Mouse (Mus musculus) stomach, postnatal 0 days (tissue): Measurements from ENCODE around the gene Calm3. TPM values are rescaled to one million over a fixed set of nuclear protein-coding genes. Genes with fewer than 3 reads are reported as not detected.

Experiments used
- ATAC-seq: fragments of 200-750 bp; cut with Nextera tagmentation; 2 replicates; pipeline ENCODE4 v1.8.0; 2017; ENCODE audit not compliant: low FRiP score, low TSS enrichment
- DNase-seq: peaks from one replicate; pipeline ENCODE4 v3.0.0-alpha.2; 2016; ENCODE audit warnings: low spot score
- H3K27ac ChIP-seq: fragments of 300-500 bp; sonication (generic); replicated peaks from 2 replicates; pipeline ENCODE4 v1.5.1; 2014; ENCODE audit warnings: mild to moderate bottlenecking, control low read depth
- H3K27me3 ChIP-seq: fragments of 300-500 bp; sonication (generic); 2 replicates; pipeline ENCODE4 v1.6.1; 2014; ENCODE audit warnings: low read length; ENCODE audit not compliant: control insufficient read depth, insufficient read depth
- H3K36me3 ChIP-seq: fragments of 300-500 bp; sonication (generic); 2 replicates; pipeline ENCODE4 v1.6.1; 2014; ENCODE audit warnings: low read length, mixed read lengths; ENCODE audit not compliant: control insufficient read depth, insufficient read depth
- H3K4me1 ChIP-seq: fragments of 300-500 bp; sonication (generic); replicated peaks from 2 replicates; pipeline ENCODE4 v1.6.1; 2014; ENCODE audit warnings: antibody characterized with exemption; ENCODE audit not compliant: control insufficient read depth, insufficient read depth
- H3K4me2 ChIP-seq: fragments of 300-500 bp; sonication (generic); replicated peaks from 2 replicates; pipeline ENCODE4 v1.6.1; 2014; ENCODE audit warnings: low read depth, mild to moderate bottlenecking, control low read depth, moderate library complexity
- H3K4me3 ChIP-seq: fragments of 300-500 bp; sonication (generic); 2 replicates; pipeline ENCODE4 v1.5.1; 2014; ENCODE audit warnings: low read depth, low read length, control low read depth
- H3K9ac ChIP-seq: fragments of 300-500 bp; sonication (generic); 2 replicates; pipeline ENCODE4 v1.6.1; 2014; ENCODE audit warnings: mild to moderate bottlenecking, low read length, control low read depth, mixed read lengths
- H3K9me3 ChIP-seq: fragments of 300-500 bp; sonication (generic); 2 replicates; pipeline ENCODE4 v1.6.1; 2016; ENCODE audit warnings: low read length; ENCODE audit not compliant: control insufficient read depth
- CTCF ChIP-seq: IDR thresholded peaks from 2 replicates; pipeline ENCODE4 v1.5.1; 2016; ENCODE audit warnings: antibody characterized with exemption, low read depth, mild to moderate bottlenecking, moderate library complexity
- EP300 ChIP-seq: optimal IDR thresholded peaks from 2 replicates; pipeline ENCODE3; 2016; ENCODE audit warnings: antibody characterized with exemption
- whole genome bisulfite sequencing: fragments of 180-500 bp; shearing (Covaris S2); extraction: QIAGEN DNeasy Blood & Tissue Kit; methylation state at CpG from one replicate; pipeline ENCODE4 v1.1.7; 2014; 5-methylcytosine and 5-hydroxymethylcytosine counted together
- polyA plus RNA-seq: library from polyadenylated mRNA; unstranded; fragments of >200 nt; fragmentation: Nextera tagmentation; extraction: Ambion mirVana; gene quantifications from 2 replicates; pipeline ENCODE4 v1.2.1, GENCODE M21; 2015

Calm3 gene
- polyA plus RNA-seq, 1 experiment from 2014 or later, result 49.1 TPM

- H3K9me3 ChIP-seq, result no peaks in the 10 kb centered on the region
- H3K9ac ChIP-seq, result peak overlapping the region; percentile 67
- TF ChIP-seq EP300, result no peak
- no peak for TF ChIP-seq CTCF
- ATAC-seq (no peak), DNase-seq (no peak)
- no peaks in the 10 kb centered on the region for H3K27me3 ChIP-seq
- H3K4me3 ChIP-seq, result peak overlapping the region; percentile 56
- no peaks in the 10 kb centered on the region for H3K36me3 ChIP-seq
- H3K4me1 ChIP-seq, result peaks cover 10% of the 10 kb centered on the region
- H3K27ac ChIP-seq, result 0 out of 2 replicates have a peak overlapping the region, but pooled peaks have one; percentile 30
- peak overlapping the region; percentile 81 for H3K4me2 ChIP-seq
- 5% methylated on average over 22 of the region's 22 CpGs for WGBS
These were observed 20.9 kb upstream of the Calm3 start for GRCm38 (mm10) chr7:16944808-16945315.

- H3K4me2 ChIP-seq, result peak within 1 kb of the TSS; percentile 81
- TF ChIP-seq EP300 (no peak), CTCF (no peak)
- H3K27me3 ChIP-seq, result no peaks in the 10 kb centered on the region
- WGBS, result 13% methylated on average over 36 of the region's 36 CpGs
- peak within 1 kb of the TSS; percentile 56 for H3K4me3 ChIP-seq
- DNase-seq (peak; percentile 73), ATAC-seq (peak; percentile 77)
- H3K9me3 ChIP-seq, result no peaks in the 10 kb centered on the region
- H3K27ac ChIP-seq, result 0 out of 2 replicates have a peak within 1 kb of the TSS, but pooled peaks have one; percentile 30
- H3K4me1 ChIP-seq, result peaks cover 10% of the 10 kb centered on the region
- peak within 1 kb of the TSS; percentile 67 for H3K9ac ChIP-seq
- H3K36me3 ChIP-seq, result no peaks in the 10 kb centered on the region
These were observed 20.3 kb upstream of the Calm3 start, which contains the start of gene Pnmal2 for GRCm38 (mm10) chr7:16944061-16944807. Gene Pnmal2, plus strand, starts transcription at chr7:16944682.

- Histone ChIP-seq H3K4me3 (no peak overlapping the region), H3K36me3 (no peaks in the 10 kb centered on the region), H3K4me1 (peaks cover 8% of the 10 kb centered on the region), H3K27me3 (no peaks in the 10 kb centered on the region), H3K9me3 (no peaks in the 10 kb centered on the region), H3K4me2 (no peak overlapping the region), H3K27ac (no peak overlapping the region), H3K9ac (no peak overlapping the region)
- TF ChIP-seq EP300, result no peak
- no peak for TF ChIP-seq CTCF
- 44% methylated on average over 4 of the region's 4 CpGs for WGBS
- ATAC-seq (no peak), DNase-seq (no peak)
These were observed 18.9 kb upstream of the Calm3 start for GRCm38 (mm10) chr7:16942861-16943260.

GRCm38 (mm10) chr7:16940292-16940691 is 16.4 kb upstream of the Calm3 start:
- no peak for DNase-seq
- no peak for TF ChIP-seq EP300
- TF ChIP-seq CTCF, result no peak
- Histone ChIP-seq H3K4me3 (no peak overlapping the region), H3K36me3 (no peaks in the 10 kb centered on the region), H3K27ac (peak overlapping the region; percentile 49), H3K27me3 (no peaks in the 10 kb centered on the region), H3K9ac (no peak overlapping the region), H3K9me3 (no peaks in the 10 kb centered on the region), H3K4me1 (0 out of 2 replicates have a peak, but pooled peaks cover 2% of the 10 kb centered on the region), H3K4me2 (no peak overlapping the region)
- ATAC-seq, result no peak; the same call in 1 of the 2 replicates
- WGBS, result 19% methylated on average over 7 of the region's 7 CpGs

- H3K9ac ChIP-seq, result no peak overlapping the region
- H3K4me2 ChIP-seq, result no peak overlapping the region
- H3K27me3 ChIP-seq, result no peaks in the 10 kb centered on the region
- WGBS, result 69% methylated on average over 17 of the region's 17 CpGs
- TF ChIP-seq EP300 (no peak), CTCF (no peak)
- no peak overlapping the region for H3K27ac ChIP-seq
- no peak overlapping the region for H3K4me3 ChIP-seq
- DNase-seq (no peak), ATAC-seq (no peak)
- H3K9me3 ChIP-seq, result no peaks in the 10 kb centered on the region
- H3K36me3 ChIP-seq, result no peaks in the 10 kb centered on the region
- no peaks in the 10 kb centered on the region for H3K4me1 ChIP-seq
These were observed 14.3 kb upstream of the Calm3 start for GRCm38 (mm10) chr7:16938117-16938791.
